Comparison of ENCODE assay signal across 24 mouse cellular contexts in genomic region chr6:114394982-114395381, GRCm38 (mm10). TPM values are rescaled to one million over a fixed set of nuclear protein-coding genes. Genes with fewer than 3 reads are reported as not detected.
DNase-seq lines count a peak whose midpoint lies in the region; ATAC-seq and TF ChIP-seq lines count a peak whose summit lies in the region.
"Had no signal": no experiment of that assay in that cellular context is flagged by ENCODE, and none has a peak within 500 bp of the region (broad histone marks: within the 10 kb centered on the region; RNA-seq: fewer than 3 reads in every experiment).

No protein-coding gene starts in this region.

- peak; percentile 53 for DNase-seq in forebrain, embryonic 14.5 days (ENCODE audit: low spot score)
- no peak for DNase-seq in lung, adult 2 months
- peak; percentile 65 for DNase-seq in brain, embryonic 14.5 days (ENCODE audit: low read depth)
- DNase-seq in lung, postnatal 14 days: peak; percentile 22
- DNase-seq in layer of hippocampus, adult 8-10 months (ENCODE audit: low spot score in 2 of 2): no peak
- DNase-seq in frontal cortex, postnatal 25 days (ENCODE audit: low spot score in 2 of 2): no peak
- DNase-seq: adrenal gland, postnatal 14 days; cerebellum, adult 11-12 months; cerebellum, adult 9-10 months; cerebellum, postnatal 25 days; gastrocnemius, postnatal 36 days; heart, adult 2 months had no signal

- TF ChIP-seq CTCF in lung, adult 2 months (IDR thresholded peaks at IDR 0.05; ENCODE audit: insufficient read depth, low read length): no peak
- TF ChIP-seq CTCF in brain, embryonic 14.5 days (IDR thresholded peaks at IDR 0.05; ENCODE audit: borderline replicate concordance, extremely low read depth, insufficient read depth, insufficient read length): no peak

- H3K4me1 ChIP-seq in forebrain, embryonic 14.5 days (ENCODE audit: control insufficient read depth, insufficient read depth, low read length): peaks cover 8% of the 10 kb centered on the region; the same call in 1 of the 2 replicates
- peaks cover 14% of the 10 kb centered on the region for H3K4me1 ChIP-seq in forebrain, embryonic 16.5 days (replicated peaks; ENCODE audit: control insufficient read depth, insufficient read depth, low read length)
- H3K4me1 ChIP-seq in lung, embryonic 15.5 days: peaks cover 23% of the 10 kb centered on the region
- peaks cover 2% of the 10 kb centered on the region; the same call in 1 of the 2 replicates for H3K4me1 ChIP-seq in lung, adult 2 months (ENCODE audit: control insufficient read depth, insufficient read depth, low read length)

- no peaks in the 10 kb centered on the region for H3K9me3 ChIP-seq in forebrain, embryonic 14.5 days (replicated peaks; ENCODE audit: control insufficient read depth, low read length)
- H3K9me3 ChIP-seq in forebrain, embryonic 16.5 days (ENCODE audit: control insufficient read depth, low read length): no peaks in the 10 kb centered on the region
- no peaks in the 10 kb centered on the region for H3K9me3 ChIP-seq in lung, embryonic 15.5 days
- H3K9me3 ChIP-seq: embryonic facial prominence, embryonic 15.5 days; heart, embryonic 12.5 days; hindbrain, embryonic 10.5 days; intestine, embryonic 15.5 days had no signal

- 36% methylated on average over 4 of the region's 4 CpGs for WGBS in forebrain, embryonic 14.5 days
- WGBS in forebrain, embryonic 16.5 days: 22% methylated on average over 4 of the region's 4 CpGs
- 22% methylated on average over 4 of the region's 4 CpGs for WGBS in lung, embryonic 15.5 days
- WGBS in lung, adult 2 months: 20% methylated on average over 4 of the region's 4 CpGs

- no peak overlapping the region for H3K4me2 ChIP-seq in forebrain, embryonic 14.5 days (ENCODE audit: low read length)
- no peak overlapping the region for H3K4me2 ChIP-seq in forebrain, embryonic 16.5 days (ENCODE audit: low read length)
- H3K4me2 ChIP-seq in lung, embryonic 15.5 days: no peak overlapping the region
- H3K4me2 ChIP-seq: embryonic facial prominence, embryonic 15.5 days; heart, embryonic 12.5 days; hindbrain, embryonic 14.5 days; intestine, embryonic 15.5 days had no signal

- no peak overlapping the region for H3K27ac ChIP-seq in forebrain, embryonic 14.5 days (ENCODE audit: low read depth, low read length)
- H3K27ac ChIP-seq in forebrain, embryonic 16.5 days (ENCODE audit: low read length): no peak overlapping the region
- no peak overlapping the region for H3K27ac ChIP-seq in lung, embryonic 15.5 days
- H3K27ac ChIP-seq: embryonic facial prominence, embryonic 15.5 days; heart, adult 2 months; hindbrain, embryonic 10.5 days; hindbrain, embryonic 14.5 days; intestine, embryonic 15.5 days had no signal

- no peak overlapping the region for H3K9ac ChIP-seq in forebrain, embryonic 14.5 days (ENCODE audit: low read length)
- H3K9ac ChIP-seq in forebrain, embryonic 16.5 days (replicated peaks; ENCODE audit: low read depth, low read length): no peak overlapping the region
- no peak overlapping the region for H3K9ac ChIP-seq in lung, embryonic 15.5 days
- H3K9ac ChIP-seq: embryonic facial prominence, embryonic 15.5 days; heart, embryonic 12.5 days; hindbrain, embryonic 14.5 days; intestine, embryonic 15.5 days had no signal

- peaks cover 33% of the 10 kb centered on the region for H3K27me3 ChIP-seq in forebrain, embryonic 14.5 days (replicated peaks; ENCODE audit: control insufficient read depth, insufficient read depth, low read length)
- H3K27me3 ChIP-seq in forebrain, embryonic 16.5 days (replicated peaks; ENCODE audit: control insufficient read depth, insufficient read depth, low read length): peaks cover 4% of the 10 kb centered on the region; the same call in 1 of the 2 replicates
- peaks cover 43% of the 10 kb centered on the region for H3K27me3 ChIP-seq in lung, embryonic 15.5 days

- H3K36me3 ChIP-seq in forebrain, embryonic 14.5 days (ENCODE audit: control insufficient read depth, insufficient read depth, low read length): no peaks in the 10 kb centered on the region
- H3K36me3 ChIP-seq in forebrain, embryonic 16.5 days (ENCODE audit: control insufficient read depth, insufficient read depth): no peaks in the 10 kb centered on the region
- H3K36me3 ChIP-seq in lung, embryonic 15.5 days: no peaks in the 10 kb centered on the region
- H3K36me3 ChIP-seq: embryonic facial prominence, embryonic 15.5 days; heart, embryonic 12.5 days; hindbrain, embryonic 10.5 days; intestine, embryonic 15.5 days had no signal

- H3K4me3 ChIP-seq in forebrain, embryonic 14.5 days (ENCODE audit: low read depth, low read length): no peak overlapping the region
- no peak overlapping the region for H3K4me3 ChIP-seq in forebrain, embryonic 16.5 days (replicated peaks; ENCODE audit: low read length)
- no peak overlapping the region for H3K4me3 ChIP-seq in lung, embryonic 15.5 days
- no peak overlapping the region for H3K4me3 ChIP-seq in lung, adult 2 months (replicated peaks; ENCODE audit: extremely low read depth, low read depth, low read length)
- H3K4me3 ChIP-seq: embryonic facial prominence, embryonic 15.5 days; erythroblast, embryonic 14.5 days; heart, adult 2 months; heart, embryonic 12.5 days; hindbrain, embryonic 10.5 days; intestine, embryonic 15.5 days had no signal

- TF ChIP-seq POLR2A in lung, adult 2 months (IDR thresholded peaks at IDR 0.05; ENCODE audit: borderline replicate concordance, extremely low read depth, low read depth, low read length): no peak
- no peak for TF ChIP-seq POLR2A in brain, embryonic 14.5 days (IDR thresholded peaks at IDR 0.05; ENCODE audit: borderline replicate concordance, extremely low read depth, insufficient read depth, insufficient read length, poor library complexity, severe bottlenecking)

- 0 out of 2 replicates have a peak, but pooled peaks have one; percentile 22 for ATAC-seq in forebrain, embryonic 14.5 days
- no peak for ATAC-seq in forebrain, embryonic 16.5 days
- ATAC-seq in lung, embryonic 15.5 days (ENCODE audit: borderline replicate concordance, extremely low read depth, low FRiP score, low TSS enrichment): peak; percentile 63
- ATAC-seq: activated CD4-positive, CD25-positive, alpha-beta regulatory T cell, adult 4 months; intestine, embryonic 15.5 days; Patski had no signal

RNA-seq across cellular contexts. Expression of gene Hrh1, which starts 2.8 kb away (rescaled TPM):
- 0.36 and 0.62 TPM in 2 replicates for polyA plus RNA-seq in forebrain, embryonic 14.5 days (2014; fragmentation: Nextera tagmentation; extraction: Ambion mirVana)
- polyA plus RNA-seq in forebrain, embryonic 16.5 days (2015; fragmentation: Nextera tagmentation; extraction: Ambion mirVana): 0.58 and 1.6 TPM in 2 replicates
- 0.05 TPM in 1 of 2 replicates, not detected in the other for polyA plus RNA-seq in lung, embryonic 15.5 days (2015; fragmentation: Nextera tagmentation; extraction: Ambion mirVana)
- polyA plus RNA-seq in lung, adult 2 months (2012; rRNA removed): 0.32 and 0.66 TPM in 2 replicates
- polyA plus RNA-seq in brain, embryonic 14.5 days (2012; rRNA removed): 0.42 and 0.50 TPM in 2 replicates
- 1 to 10 TPM; 7.7 to 8.4 (median 8.1) TPM for total RNA-seq in layer of hippocampus, adult 8-10 months (2022)
- total RNA-seq: MEL had no signal
- polyA plus RNA-seq: activated CD4-positive, CD25-positive, alpha-beta regulatory T cell, adult 4 months; heart, embryonic 12.5 days; heart, embryonic 16.5 days; Patski had no signal

Comparison
In these comparisons a context has a peak if more than half of its experiments do, and no peak if none do; other contexts are left out.
1. DNase-seq: peak in forebrain, embryonic 14.5 days (single experiment), brain, embryonic 14.5 days (single experiment) and lung, postnatal 14 days (single experiment); none in lung, adult 2 months (single experiment), layer of hippocampus, adult 8-10 months (0 of 2) and frontal cortex, postnatal 25 days (0 of 2).